Mouse (Mus musculus): Measurements from ENCODE around the gene Tekt5. TPM values are rescaled to one million over a fixed set of nuclear protein-coding genes. Genes with fewer than 3 reads are reported as not detected.

Tekt5 gene
- polyA plus RNA-seq, 1 experiment from 2014 or later = 0.87 TPM

GRCm38 (mm10) chr16:10355004-10355403, 40.3 kb downstream of the Tekt5 start:
- H3K4me2 ChIP-seq = no peak overlapping the region
- H3K27me3 ChIP-seq = no peaks in the 10 kb centered on the region
- no peak overlapping the region for H3K4me3 ChIP-seq
- no peaks in the 10 kb centered on the region for H3K9me3 ChIP-seq (replicated peaks)
- no peaks in the 10 kb centered on the region for H3K36me3 ChIP-seq
- H3K27ac ChIP-seq = peak overlapping the region; percentile 73
- no peak overlapping the region for H3K9ac ChIP-seq
- H3K4me1 ChIP-seq (replicated peaks) = peaks cover 49% of the 10 kb centered on the region
- 0 out of 2 replicates have a peak, but pooled peaks have one; percentile 9 for ATAC-seq (replicated peaks; ENCODE audit: insufficient number of reproducible peaks, insufficient read depth, low FRiP score, low read depth)

GRCm38 (mm10) chr16:10351050-10351636, 44.1 kb downstream of the Tekt5 start:
- H3K4me3 ChIP-seq = no peak overlapping the region
- WGBS = 28% methylated on average over 9 of the region's 9 CpGs
- no peak overlapping the region for H3K9ac ChIP-seq
- no peaks in the 10 kb centered on the region for H3K9me3 ChIP-seq (replicated peaks)
- peak; percentile 61 for ATAC-seq (replicated peaks; ENCODE audit: insufficient number of reproducible peaks, insufficient read depth, low FRiP score, low read depth)
- H3K36me3 ChIP-seq = no peaks in the 10 kb centered on the region
- H3K27me3 ChIP-seq = no peaks in the 10 kb centered on the region
- peak overlapping the region; percentile 92 for H3K27ac ChIP-seq
- peak overlapping the region; percentile 40 for H3K4me2 ChIP-seq
- H3K4me1 ChIP-seq (replicated peaks) = peaks cover 69% of the 10 kb centered on the region

- peaks cover 57% of the 10 kb centered on the region for H3K4me1 ChIP-seq (replicated peaks)
- no peaks in the 10 kb centered on the region for H3K9me3 ChIP-seq (replicated peaks)
- WGBS = 66% methylated on average over 10 of the region's 10 CpGs
- no peak overlapping the region for H3K4me3 ChIP-seq
- peak overlapping the region; percentile 25; the same call in 1 of the 2 replicates for H3K4me2 ChIP-seq
- no peak overlapping the region for H3K9ac ChIP-seq
- H3K27ac ChIP-seq = peak overlapping the region; percentile 92
- no peaks in the 10 kb centered on the region for H3K27me3 ChIP-seq
- ATAC-seq (replicated peaks; ENCODE audit: insufficient number of reproducible peaks, insufficient read depth, low FRiP score, low read depth) = peak; percentile 61
- no peaks in the 10 kb centered on the region for H3K36me3 ChIP-seq
Observed at GRCm38 (mm10) chr16:10349876-10350275, 45.4 kb downstream of the Tekt5 start.

GRCm38 (mm10) chr16:10349436-10349835, 45.9 kb downstream of the Tekt5 start:
- Histone ChIP-seq H3K9me3 (replicated peaks) (no peaks in the 10 kb centered on the region), H3K9ac (no peak overlapping the region), H3K27me3 (no peaks in the 10 kb centered on the region), H3K4me1 (replicated peaks) (peaks cover 53% of the 10 kb centered on the region), H3K36me3 (no peaks in the 10 kb centered on the region), H3K4me2 (peak overlapping the region; percentile 25; the same call in 1 of the 2 replicates), H3K27ac (peak overlapping the region; percentile 92), H3K4me3 (no peak overlapping the region)
- 34% methylated on average over 5 of the region's 5 CpGs for WGBS
- ATAC-seq (replicated peaks; ENCODE audit: insufficient number of reproducible peaks, insufficient read depth, low FRiP score, low read depth) = peak; percentile 43

- Histone ChIP-seq H3K27ac (no peak overlapping the region), H3K4me2 (no peak overlapping the region), H3K4me3 (no peak overlapping the region), H3K27me3 (no peaks in the 10 kb centered on the region), H3K4me1 (replicated peaks) (peaks cover 49% of the 10 kb centered on the region), H3K36me3 (no peaks in the 10 kb centered on the region), H3K9ac (no peak overlapping the region), H3K9me3 (replicated peaks) (no peaks in the 10 kb centered on the region)
- no peak for ATAC-seq (replicated peaks; ENCODE audit: insufficient number of reproducible peaks, insufficient read depth, low FRiP score, low read depth)
- WGBS = 76% methylated on average over 7 of the region's 7 CpGs
Observed at GRCm38 (mm10) chr16:10347551-10347950, 47.7 kb downstream of the Tekt5 start.

GRCm38 (mm10) chr16:10341110-10341509, 54.2 kb downstream of the Tekt5 start:
- no peaks in the 10 kb centered on the region for H3K9me3 ChIP-seq (replicated peaks)
- no peak for ATAC-seq (replicated peaks; ENCODE audit: insufficient number of reproducible peaks, insufficient read depth, low FRiP score, low read depth)
- no peaks in the 10 kb centered on the region for H3K27me3 ChIP-seq
- H3K4me3 ChIP-seq = no peak overlapping the region
- 67% methylated on average over 4 of the region's 4 CpGs for WGBS
- peaks cover 28% of the 10 kb centered on the region for H3K4me1 ChIP-seq (replicated peaks)
- no peak overlapping the region for H3K4me2 ChIP-seq
- no peak overlapping the region for H3K27ac ChIP-seq
- no peak overlapping the region for H3K9ac ChIP-seq
- H3K36me3 ChIP-seq = no peaks in the 10 kb centered on the region

- Histone ChIP-seq H3K27ac (no peak overlapping the region), H3K4me1 (replicated peaks) (peaks cover 28% of the 10 kb centered on the region), H3K9me3 (replicated peaks) (no peaks in the 10 kb centered on the region), H3K36me3 (no peaks in the 10 kb centered on the region), H3K4me3 (no peak overlapping the region), H3K27me3 (no peaks in the 10 kb centered on the region), H3K9ac (no peak overlapping the region), H3K4me2 (no peak overlapping the region)
- WGBS = 91% methylated on average over 10 of the region's 10 CpGs
- no peak for ATAC-seq (replicated peaks; ENCODE audit: insufficient number of reproducible peaks, insufficient read depth, low FRiP score, low read depth)
Observed at GRCm38 (mm10) chr16:10339930-10340329, 55.4 kb downstream of the Tekt5 start.

- H3K27ac ChIP-seq = peak overlapping the region; percentile 84
- H3K9me3 ChIP-seq (replicated peaks) = no peaks in the 10 kb centered on the region
- H3K4me1 ChIP-seq (replicated peaks) = peaks cover 28% of the 10 kb centered on the region
- no peaks in the 10 kb centered on the region for H3K27me3 ChIP-seq
- 67% methylated on average over 5 of the region's 5 CpGs for WGBS
- H3K36me3 ChIP-seq = no peaks in the 10 kb centered on the region
- no peak overlapping the region for H3K4me3 ChIP-seq
- ATAC-seq (replicated peaks; ENCODE audit: insufficient number of reproducible peaks, insufficient read depth, low FRiP score, low read depth) = no peak
- H3K9ac ChIP-seq = no peak overlapping the region
- H3K4me2 ChIP-seq = no peak overlapping the region
Observed at GRCm38 (mm10) chr16:10338601-10339000, 56.7 kb downstream of the Tekt5 start.

GRCm38 (mm10) chr16:10337422-10338197, 57.7 kb downstream of the Tekt5 start:
- H3K4me1 ChIP-seq (replicated peaks) = peaks cover 28% of the 10 kb centered on the region
- peak; percentile 58 for ATAC-seq (replicated peaks; ENCODE audit: insufficient number of reproducible peaks, insufficient read depth, low FRiP score, low read depth)
- H3K27me3 ChIP-seq = no peaks in the 10 kb centered on the region
- WGBS = 42% methylated on average over 13 of the region's 13 CpGs
- no peaks in the 10 kb centered on the region for H3K36me3 ChIP-seq
- no peak overlapping the region for H3K9ac ChIP-seq
- H3K4me3 ChIP-seq = no peak overlapping the region
- peak overlapping the region; percentile 84 for H3K27ac ChIP-seq
- H3K4me2 ChIP-seq = no peak overlapping the region
- no peaks in the 10 kb centered on the region for H3K9me3 ChIP-seq (replicated peaks)

- no peaks in the 10 kb centered on the region for H3K9me3 ChIP-seq (replicated peaks)
- H3K27me3 ChIP-seq = no peaks in the 10 kb centered on the region
- peaks cover 26% of the 10 kb centered on the region for H3K4me1 ChIP-seq (replicated peaks)
- no peak overlapping the region for H3K4me3 ChIP-seq
- no peak overlapping the region for H3K4me2 ChIP-seq
- peak overlapping the region; percentile 84 for H3K27ac ChIP-seq
- ATAC-seq (replicated peaks; ENCODE audit: insufficient number of reproducible peaks, insufficient read depth, low FRiP score, low read depth) = peak; percentile 40; the same call in 1 of the 2 replicates
- no peak overlapping the region for H3K9ac ChIP-seq
- no peaks in the 10 kb centered on the region for H3K36me3 ChIP-seq
- 86% methylated on average over 19 of the region's 19 CpGs for WGBS
Observed at GRCm38 (mm10) chr16:10336454-10337421, 58.6 kb downstream of the Tekt5 start.

GRCm38 (mm10) chr16:10335953-10336352, 59.3 kb downstream of the Tekt5 start:
- Histone ChIP-seq H3K4me3 (no peak overlapping the region), H3K36me3 (no peaks in the 10 kb centered on the region), H3K27me3 (no peaks in the 10 kb centered on the region), H3K4me1 (replicated peaks) (peaks cover 19% of the 10 kb centered on the region), H3K27ac (no peak overlapping the region), H3K4me2 (no peak overlapping the region), H3K9me3 (replicated peaks) (no peaks in the 10 kb centered on the region), H3K9ac (no peak overlapping the region)
- 75% methylated on average over 2 of the region's 2 CpGs for WGBS
- ATAC-seq (replicated peaks; ENCODE audit: insufficient number of reproducible peaks, insufficient read depth, low FRiP score, low read depth) = no peak
